Mouse (Mus musculus): ENCODE measurements around the gene Gprasp2.
"Not testable (repeated sequence)": the region's sequence is repeated elsewhere in the genome, so short reads cannot be mapped to it uniquely, and the experiment has no call there.

The Gprasp2 gene

GRCm38 (mm10) chrX:135838521-135839360 is at the start of gene Gprasp2:
Gene Gprasp2 (plus strand): TSS chrX:135839034.
- peak; percentile 26 for DNase-seq (ENCODE audit: low read depth, low spot score)

DNA sequence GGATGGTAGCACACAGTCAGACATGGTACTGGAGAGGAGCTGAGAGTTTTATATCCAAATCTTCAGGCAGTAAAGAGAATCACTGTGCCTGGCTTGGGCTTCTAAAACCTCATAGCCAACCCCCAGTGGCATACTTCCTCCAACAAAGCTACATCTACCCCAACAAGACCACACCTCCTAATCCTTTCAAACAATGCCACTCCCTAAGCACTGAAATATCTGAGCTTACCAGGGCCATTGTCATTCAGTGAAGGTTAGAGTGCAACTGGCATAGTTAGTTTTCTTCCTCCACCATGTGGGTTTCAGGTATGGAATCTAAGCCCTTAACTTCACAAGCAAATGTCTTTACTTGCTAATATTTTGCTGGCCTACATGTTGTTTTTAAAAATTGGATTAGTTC is 47.3 kb upstream of the Gprasp2 start:
- no peak for DNase-seq (ENCODE audit: low read depth, low spot score)

DNA sequence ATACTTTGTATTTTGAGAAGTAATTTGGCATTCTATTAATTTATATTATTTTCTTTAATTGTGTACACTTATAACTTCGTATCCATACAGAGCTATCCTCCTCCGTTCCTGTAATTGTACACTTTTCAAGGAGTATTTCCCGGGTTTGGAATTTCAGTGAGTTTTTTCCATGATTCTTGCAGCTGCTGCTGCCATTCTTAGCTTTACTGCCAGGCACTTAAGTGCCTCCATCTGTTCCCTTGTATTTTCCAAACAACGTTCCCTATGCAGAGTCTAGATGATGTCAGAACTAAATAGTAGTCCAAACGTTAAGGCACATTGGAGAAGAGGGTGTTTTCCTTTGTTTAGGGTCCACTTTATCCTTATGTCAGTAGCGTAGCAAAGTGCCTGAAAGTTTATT is 46.5 kb upstream of the Gprasp2 start:
- no peak for DNase-seq (ENCODE audit: low read depth, low spot score)

DNA sequence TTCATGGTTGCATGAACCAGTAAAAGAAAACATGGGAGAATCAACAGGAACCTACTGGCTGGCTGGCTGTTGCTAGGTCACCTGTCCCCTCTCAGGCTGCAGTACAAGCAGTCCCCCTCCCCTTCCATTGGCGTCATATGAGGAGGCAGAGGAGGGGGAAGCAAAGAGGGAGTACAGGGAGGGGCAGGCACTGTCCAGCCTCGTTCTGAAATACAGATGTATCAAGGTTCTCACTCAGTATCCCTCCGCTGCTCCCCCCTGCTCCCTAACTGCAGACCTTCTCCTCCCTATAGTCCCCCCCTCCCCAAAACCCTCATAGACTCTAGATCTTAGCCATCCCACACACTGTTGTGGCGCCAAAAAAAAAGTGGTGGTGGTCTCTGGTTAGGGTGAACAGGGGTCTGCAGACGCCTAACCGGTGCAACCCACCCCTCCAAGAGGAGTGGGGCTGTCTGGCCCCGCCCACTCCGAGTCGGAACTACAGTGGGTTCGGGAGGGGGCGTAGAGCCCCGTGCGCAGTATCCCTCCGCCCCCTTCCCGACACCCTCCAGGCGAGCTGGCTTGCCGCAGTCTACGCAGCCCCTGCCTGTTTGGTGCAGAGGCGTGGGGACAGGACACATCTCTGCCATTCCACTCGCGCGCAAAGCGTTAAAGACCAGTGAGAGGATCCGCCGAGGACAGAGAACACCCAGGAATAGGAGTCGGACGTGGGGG is 43.1 kb upstream of the Gprasp2 start:
- DNase-seq (ENCODE audit: low read depth, low spot score), result peak; percentile 55

DNA sequence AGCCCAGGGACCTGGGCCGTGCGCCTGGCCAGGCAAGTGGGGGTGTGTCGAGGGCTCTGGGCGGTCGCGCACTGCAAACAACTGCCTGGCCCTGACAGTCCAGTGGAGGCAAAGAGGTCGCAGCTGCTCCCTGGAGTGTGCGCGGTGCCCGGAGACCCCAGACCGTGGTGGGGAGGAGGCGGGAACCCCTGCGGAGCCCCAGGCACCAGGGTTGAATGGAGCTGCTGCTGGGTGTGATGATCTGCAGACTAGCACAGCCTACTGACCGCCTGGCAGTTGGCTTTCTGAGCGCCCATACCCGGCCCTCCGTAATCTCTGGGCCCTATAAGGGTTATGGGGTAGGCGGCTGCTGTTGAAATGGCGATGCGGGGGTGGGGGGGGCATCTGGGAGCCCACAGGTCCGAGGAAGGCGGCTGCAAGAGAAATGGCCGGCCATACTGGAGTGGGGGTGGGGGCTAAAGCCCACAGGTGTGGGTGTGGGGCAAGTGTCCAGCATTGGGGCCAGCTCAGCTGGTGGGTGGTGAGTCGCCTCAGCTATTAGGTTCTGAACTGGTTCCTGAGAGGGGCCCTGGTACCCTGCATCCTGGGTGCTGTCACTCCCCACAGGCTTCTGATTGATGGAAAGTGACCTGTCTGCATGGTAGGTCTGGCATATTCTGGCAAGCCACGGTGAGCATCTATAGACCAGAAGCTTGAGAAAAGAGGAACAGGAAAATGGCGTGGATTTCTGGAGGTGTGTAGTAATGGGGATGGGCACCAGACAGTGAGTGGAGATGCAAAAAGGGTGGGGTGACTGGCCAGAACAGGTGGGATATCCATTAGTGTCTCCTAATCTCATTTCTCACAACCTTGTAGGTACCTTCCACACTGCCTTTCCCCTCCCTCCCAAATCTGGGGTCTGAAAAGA is 42.3 kb upstream of the Gprasp2 start:
- DNase-seq (ENCODE audit: low read depth, low spot score), result peak; percentile 14

- peak; percentile 77 for DNase-seq (ENCODE audit: low read depth, low spot score)
Observed at GRCm38 (mm10) chrX:135797212-135797644, 41.6 kb upstream of the Gprasp2 start, which contains the start of gene Bhlhb9. Gene Bhlhb9 (plus strand): TSS chrX:135797594.

DNA sequence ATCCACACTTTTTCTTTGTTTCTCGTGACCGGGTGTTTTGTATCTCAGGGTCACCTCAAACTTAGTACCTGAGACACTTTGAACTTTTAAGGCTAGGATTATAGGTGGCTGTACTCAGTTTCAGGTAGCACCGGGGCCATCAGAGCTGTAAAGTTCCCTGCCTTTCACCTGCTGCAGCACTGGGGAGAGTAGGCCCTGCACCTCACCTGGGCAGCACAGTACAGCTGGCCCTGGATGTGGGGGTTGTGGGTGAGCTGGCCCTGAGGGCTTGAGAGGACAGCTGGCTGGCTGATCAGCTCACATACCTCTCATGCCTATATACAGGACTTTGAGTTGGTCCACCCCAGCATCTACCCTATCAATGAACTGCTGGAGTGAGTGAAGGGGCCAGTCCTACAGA is 34.7 kb upstream of the Gprasp2 start:
- DNase-seq (ENCODE audit: low read depth, low spot score), result no peak

DNA sequence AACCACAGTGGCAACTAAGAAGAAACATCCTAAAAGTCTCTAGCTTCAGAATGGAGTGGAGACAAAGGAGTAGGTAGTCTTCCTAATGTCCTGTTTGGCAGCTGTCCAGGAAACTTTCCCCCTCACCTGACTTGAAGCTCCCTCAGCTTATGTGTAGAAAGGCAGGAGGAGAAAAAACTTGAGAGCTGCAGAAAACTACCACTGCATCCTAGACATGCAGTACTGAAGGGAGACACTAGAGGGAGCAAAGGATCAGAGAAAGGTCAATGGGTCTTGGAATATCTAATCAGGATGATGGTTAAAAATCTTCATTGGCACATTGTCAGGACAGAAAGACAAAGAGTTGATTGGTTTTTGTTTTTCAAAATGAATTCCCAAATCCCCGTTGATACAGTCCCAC is 33.1 kb upstream of the Gprasp2 start:
- peak; percentile 27 for DNase-seq (ENCODE audit: low read depth, low spot score)

DNA sequence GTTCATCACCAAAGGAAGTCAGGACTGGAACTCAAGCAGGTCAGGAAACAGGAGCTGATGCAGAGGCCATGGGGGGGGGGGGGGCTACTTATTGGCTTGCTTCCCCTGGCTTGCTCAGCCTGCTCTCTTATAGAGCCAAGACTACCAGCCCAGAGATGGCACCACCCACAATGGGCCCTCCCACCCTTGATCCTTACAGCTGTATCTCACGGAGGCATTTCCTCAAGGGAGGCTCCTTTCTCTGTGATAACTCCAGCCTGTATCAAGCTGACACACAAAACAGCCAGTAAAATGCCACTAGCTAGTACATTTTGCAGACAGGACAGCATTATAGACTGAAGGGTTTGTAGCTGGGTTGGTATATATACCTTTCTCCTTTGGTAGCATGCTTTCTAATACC is 2.9 kb upstream of the Gprasp2 start:
- DNase-seq (ENCODE audit: low read depth, low spot score), result not testable (repeated sequence)

- no peak for DNase-seq (ENCODE audit: low read depth, low spot score)
Observed at GRCm38 (mm10) chrX:135837896-135838295, 938 bp upstream of the Gprasp2 start.

DNA sequence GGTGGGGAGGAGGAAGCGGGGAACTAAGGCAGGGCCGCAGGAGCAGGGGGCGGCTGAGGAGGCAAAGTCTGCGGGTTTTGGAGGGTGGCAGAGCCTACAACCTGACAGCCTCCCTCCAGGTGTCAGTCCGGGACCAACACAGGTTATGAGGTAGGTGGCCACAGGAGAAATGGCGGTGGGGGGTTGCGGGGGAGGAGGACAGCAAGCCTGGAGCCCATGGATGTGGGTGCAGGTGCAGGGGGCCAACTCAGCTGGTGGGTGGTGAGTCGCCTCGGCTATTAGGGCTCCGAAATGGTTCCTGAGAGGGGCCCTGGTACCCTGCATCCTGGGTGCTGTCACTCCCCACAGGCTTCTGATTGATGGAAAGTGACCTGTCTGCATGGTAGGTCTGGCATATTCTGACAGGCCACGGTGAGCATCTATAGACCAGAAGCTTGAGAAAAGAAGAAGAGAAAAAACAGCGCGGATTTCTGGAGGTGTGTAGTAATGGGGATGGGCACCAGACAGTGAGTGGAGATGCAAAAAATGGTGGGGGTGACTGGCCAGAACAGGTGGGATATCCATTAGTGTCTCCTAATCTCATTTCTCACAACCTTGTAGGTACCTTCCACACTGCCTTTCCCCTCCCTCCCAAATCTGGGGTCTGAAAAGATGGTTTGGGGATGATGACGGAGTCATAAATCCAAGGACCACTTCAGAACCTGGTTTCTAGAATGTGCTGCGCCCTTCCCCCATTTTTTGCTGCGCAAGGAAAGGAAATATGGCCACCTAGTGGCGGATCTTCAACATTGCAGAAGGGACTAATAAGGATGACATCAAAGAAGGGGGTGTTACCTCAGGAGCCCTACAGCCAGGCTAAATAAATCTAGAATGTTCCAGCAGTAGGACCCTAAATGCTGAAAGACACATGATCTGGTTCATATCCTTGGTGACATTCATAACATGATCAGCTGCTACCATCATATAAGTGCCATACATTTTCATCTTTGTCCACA is 860 bp downstream of the Gprasp2 start:
- peak; percentile 55 for DNase-seq (ENCODE audit: low read depth, low spot score)

DNA sequence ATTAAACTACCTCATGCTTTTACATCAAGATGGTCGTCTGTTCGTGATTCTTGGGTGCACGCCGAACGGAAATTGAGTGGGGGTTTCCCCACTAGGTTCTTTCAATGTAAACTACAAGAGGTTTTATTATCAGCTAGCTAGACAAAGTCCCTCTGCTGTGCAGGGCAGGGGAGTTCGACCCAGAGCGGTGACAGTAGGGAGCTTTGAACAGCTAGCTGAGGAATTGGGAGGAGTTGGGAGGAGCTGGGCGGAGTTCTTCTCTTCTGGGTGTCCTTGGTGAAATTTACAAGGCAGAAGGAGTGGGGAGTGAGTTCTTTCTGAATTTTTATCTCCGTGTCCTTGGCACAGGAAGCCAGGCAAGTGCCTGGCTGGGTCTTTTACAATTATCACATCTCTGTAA is 28.0 kb downstream of the Gprasp2 start:
- not testable (repeated sequence) for DNase-seq (ENCODE audit: low read depth, low spot score)

DNA sequence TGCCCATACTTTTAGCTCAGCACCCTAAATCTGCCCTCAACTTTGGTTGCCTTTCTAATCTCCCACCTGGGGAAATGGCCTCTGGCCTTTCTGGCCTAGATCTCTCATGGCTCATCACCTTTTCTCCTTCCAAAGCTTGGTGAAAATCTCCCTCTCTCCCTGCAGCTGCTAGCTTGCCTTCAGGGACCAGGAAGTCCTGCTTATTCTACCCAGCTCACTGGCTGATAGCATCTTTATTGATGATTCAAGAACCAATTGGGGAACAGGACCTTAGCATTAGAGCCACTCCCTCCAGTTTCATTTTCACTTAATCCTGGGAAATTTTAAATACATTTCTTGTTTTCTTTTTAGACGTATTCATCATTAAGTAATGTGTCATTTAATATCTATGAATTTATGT is 37.8 kb downstream of the Gprasp2 start:
- DNase-seq (ENCODE audit: low read depth, low spot score), result no peak

DNA sequence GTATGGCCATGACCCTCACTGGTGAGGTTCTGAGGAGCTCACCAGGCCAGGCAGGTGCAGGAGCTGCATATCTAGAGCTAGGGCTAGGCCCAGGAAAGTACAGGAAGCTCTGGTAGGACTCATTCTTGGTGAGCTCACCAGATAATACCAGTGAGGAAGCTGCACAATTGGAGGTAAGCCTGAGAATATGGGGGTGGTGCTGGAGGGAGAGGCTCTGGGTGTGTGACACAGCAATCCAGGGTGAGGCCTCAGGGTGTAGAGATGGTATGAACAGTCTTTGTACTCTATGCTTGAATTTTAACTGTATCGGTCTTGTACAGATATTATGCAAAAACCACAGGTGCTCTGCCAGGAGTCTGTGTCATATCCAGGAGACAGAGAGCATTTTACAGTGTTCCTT is 40.8 kb downstream of the Gprasp2 start:
- DNase-seq (ENCODE audit: low read depth, low spot score), result no peak

DNA sequence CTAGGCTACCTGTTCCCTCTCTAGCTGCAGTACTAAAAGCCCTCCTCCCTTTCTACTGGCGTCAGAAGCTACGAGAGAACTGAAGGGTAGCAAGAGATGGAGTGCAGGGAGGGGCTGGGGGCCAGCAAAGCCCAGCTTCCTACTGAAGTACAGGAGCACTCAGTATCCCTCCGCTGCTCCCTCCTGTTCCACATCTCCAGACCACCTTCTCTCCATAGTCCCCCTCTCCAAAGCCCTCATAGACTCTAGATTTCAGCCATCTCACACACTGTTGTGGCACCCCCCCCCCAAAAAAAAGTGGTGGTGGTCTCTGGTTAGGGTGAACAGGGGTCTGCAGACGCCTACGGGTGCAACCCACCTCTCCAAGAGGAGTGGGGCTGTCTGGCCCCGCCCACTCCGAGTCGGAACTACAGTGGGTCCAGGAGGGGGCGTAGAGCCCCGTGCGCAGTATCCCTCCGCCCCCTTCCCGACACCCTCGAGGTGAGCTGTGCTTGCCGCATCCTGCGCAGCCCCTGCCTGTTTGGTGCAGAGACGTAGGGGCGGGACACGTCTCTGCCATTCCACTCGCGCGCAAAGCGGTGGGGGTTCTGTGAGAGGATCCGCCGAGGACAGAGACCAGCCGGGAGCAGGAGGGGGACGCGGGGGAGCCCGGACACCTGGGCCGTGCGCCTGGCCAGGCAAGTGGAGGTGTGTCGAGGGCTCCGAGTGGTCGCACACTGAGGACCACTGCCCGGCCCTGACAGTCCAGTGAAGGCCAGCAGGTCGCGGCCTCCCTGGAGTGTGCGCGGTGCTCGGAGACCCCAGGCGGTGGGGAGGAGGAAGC is 46.8 kb downstream of the Gprasp2 start:
- DNase-seq (ENCODE audit: low read depth, low spot score), result peak; percentile 86

DNA sequence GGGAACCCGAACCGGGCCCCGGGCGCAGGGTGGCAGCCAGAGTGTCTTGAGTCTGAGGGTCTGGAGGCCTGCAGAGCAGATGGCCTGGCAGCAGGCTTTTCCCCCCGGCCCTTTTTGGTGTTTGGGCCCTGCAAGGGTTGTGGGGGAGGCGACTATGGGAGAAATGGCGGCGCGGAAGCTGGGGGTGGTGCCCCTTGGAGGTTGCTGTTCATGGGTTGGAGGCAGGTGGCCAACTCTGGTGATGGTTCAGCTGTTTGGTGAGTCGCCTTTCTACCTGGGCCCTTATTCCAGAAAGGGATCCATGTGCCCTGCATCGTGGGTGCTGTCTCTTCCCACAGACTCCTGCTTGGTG is 47.4 kb downstream of the Gprasp2 start:
- peak; percentile 41 for DNase-seq (ENCODE audit: low read depth, low spot score)
